11 mouse cellular contexts compared by ENCODE assay signal in the genomic region with DNA sequence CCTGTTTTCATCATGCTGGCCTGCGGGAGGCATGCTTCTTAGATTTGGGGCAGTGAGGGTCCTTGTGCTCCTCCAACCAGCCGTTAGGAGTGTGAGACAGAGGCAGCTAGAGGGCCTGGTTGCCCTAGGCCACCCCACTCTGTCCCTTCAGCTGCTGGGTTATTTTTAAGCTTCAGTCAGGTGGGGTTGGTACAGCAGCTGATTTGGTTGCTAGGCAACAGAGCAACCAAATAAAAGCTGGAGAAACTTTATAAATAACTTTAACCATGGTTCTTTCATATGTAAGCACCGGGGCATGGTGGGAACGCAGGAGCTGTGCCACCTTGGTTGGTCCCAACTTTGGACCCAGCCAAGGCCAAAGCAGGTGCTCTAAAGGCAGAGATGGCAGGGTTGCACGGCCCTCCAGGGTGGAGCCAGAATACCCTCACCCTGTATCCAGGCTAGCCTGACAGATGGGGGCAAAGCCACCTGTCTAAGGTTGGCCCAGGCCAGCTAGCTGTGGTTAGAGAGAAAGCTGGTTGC. TPM values are rescaled to one million over a fixed set of nuclear protein-coding genes. Genes with fewer than 3 reads are reported as not detected.
A peak's percentile ranks its signal among the peaks of the same experiment; 100 is the strongest.
DNase-seq lines count a peak whose midpoint lies in the region; ATAC-seq and TF ChIP-seq lines count a peak whose summit lies in the region.
"Had no signal": no experiment of that assay in that cellular context is flagged by ENCODE, and none has a peak within 500 bp of the region (broad histone marks: within the 10 kb centered on the region; RNA-seq: fewer than 3 reads in every experiment).

No protein-coding gene starts in this region.

- peaks cover 49% of the 10 kb centered on the region for H3K36me3 ChIP-seq in forebrain, embryonic 16.5 days (ENCODE audit: control insufficient read depth, insufficient read depth)
- peaks cover 98% of the 10 kb centered on the region for H3K36me3 ChIP-seq in forebrain, embryonic 12.5 days (replicated peaks)
- peaks cover 67% of the 10 kb centered on the region for H3K36me3 ChIP-seq in lung, postnatal 0 days (ENCODE audit: insufficient read depth, low read length)
- peaks cover 59% of the 10 kb centered on the region for H3K36me3 ChIP-seq in myocyte (ENCODE audit: control insufficient read depth, insufficient read depth)

- no peaks in the 10 kb centered on the region for H3K27me3 ChIP-seq in forebrain, embryonic 16.5 days (replicated peaks; ENCODE audit: control insufficient read depth, insufficient read depth, low read length)
- no peaks in the 10 kb centered on the region for H3K27me3 ChIP-seq in forebrain, embryonic 12.5 days
- no peaks in the 10 kb centered on the region for H3K27me3 ChIP-seq in lung, postnatal 0 days (replicated peaks; ENCODE audit: insufficient read depth, low read length)
- H3K27me3 ChIP-seq in myocyte (ENCODE audit: control insufficient read depth, insufficient read depth, insufficient read length) = no peaks in the 10 kb centered on the region

- 0 out of 2 replicates have a peak, but pooled peaks have one; percentile 3 for TF ChIP-seq CTCF in lung, postnatal 0 days (IDR thresholded peaks at IDR 0.05)

- H3K4me2 ChIP-seq in forebrain, embryonic 16.5 days (ENCODE audit: low read length) = no peak overlapping the region
- H3K4me2 ChIP-seq in forebrain, embryonic 12.5 days = no peak overlapping the region
- H3K4me2 ChIP-seq in lung, postnatal 0 days (replicated peaks; ENCODE audit: low read depth, low read length) = no peak overlapping the region
- peak overlapping the region; percentile 24 for H3K4me2 ChIP-seq in myocyte (ENCODE audit: low read depth)

- ATAC-seq in forebrain, embryonic 16.5 days = 0 out of 2 replicates have a peak, but pooled peaks have one; percentile 24
- ATAC-seq in forebrain, embryonic 12.5 days (ENCODE audit: low FRiP score) = no peak
- peak; percentile 48 for ATAC-seq in lung, postnatal 0 days

- peaks cover 6% of the 10 kb centered on the region for H3K4me1 ChIP-seq in forebrain, embryonic 16.5 days (replicated peaks; ENCODE audit: control insufficient read depth, insufficient read depth, low read length)
- peaks cover 10% of the 10 kb centered on the region; the same call in 1 of the 2 replicates for H3K4me1 ChIP-seq in forebrain, embryonic 12.5 days
- no peaks in the 10 kb centered on the region for H3K4me1 ChIP-seq in lung, postnatal 0 days (ENCODE audit: insufficient read depth, low read depth, low read length)

- H3K79me2 ChIP-seq in myocyte (ENCODE audit: control insufficient read depth, insufficient read depth) = peaks cover 31% of the 10 kb centered on the region

- 48% methylated on average over 5 of the region's 5 CpGs for WGBS in forebrain, embryonic 16.5 days
- WGBS in forebrain, embryonic 12.5 days = 58% methylated on average over 5 of the region's 5 CpGs
- WGBS in lung, postnatal 0 days = 61% methylated on average over 5 of the region's 5 CpGs

- no peaks in the 10 kb centered on the region for H3K9me3 ChIP-seq in forebrain, embryonic 16.5 days (ENCODE audit: control insufficient read depth, low read length)
- no peaks in the 10 kb centered on the region for H3K9me3 ChIP-seq in forebrain, embryonic 12.5 days
- H3K9me3 ChIP-seq in lung, postnatal 0 days (ENCODE audit: low read length) = no peaks in the 10 kb centered on the region

- peak; percentile 48 for DNase-seq in lung, postnatal 0 days (ENCODE audit: low spot score)
- no peak for DNase-seq in lung, postnatal 4 days
- DNase-seq in gastrocnemius, postnatal 25 days = peak; percentile 73
- DNase-seq in c-Kit-positive CD71-positive TER-119-positive erythroid progenitor cells, embryonic 14.5 days (ENCODE audit: low spot score) = no peak
- no peak for DNase-seq in Muller cell, postnatal 12 days (ENCODE audit: inconsistent ontology term)
- DNase-seq: adrenal gland, postnatal 36 days had no signal

- no peak overlapping the region for H3ac ChIP-seq in myocyte (ENCODE audit: control insufficient read depth, insufficient read length)

- no peak for TF ChIP-seq EP300 in lung, postnatal 0 days (IDR thresholded peaks at IDR 0.05)

- H3K4me3 ChIP-seq in forebrain, embryonic 16.5 days (replicated peaks; ENCODE audit: low read length) = no peak overlapping the region
- H3K4me3 ChIP-seq in forebrain, embryonic 12.5 days (replicated peaks) = no peak overlapping the region
- H3K4me3 ChIP-seq in lung, postnatal 0 days (ENCODE audit: low read depth, low read length) = no peak overlapping the region
- H3K4me3 ChIP-seq in myocyte = no peak overlapping the region
- H3K4me3 ChIP-seq: erythroblast, embryonic 14.5 days had no signal

- no peak overlapping the region for H3K27ac ChIP-seq in forebrain, embryonic 16.5 days (ENCODE audit: low read length)
- no peak overlapping the region for H3K27ac ChIP-seq in forebrain, embryonic 12.5 days
- H3K27ac ChIP-seq in lung, postnatal 0 days (ENCODE audit: low read length) = no peak overlapping the region

- H3K9ac ChIP-seq in forebrain, embryonic 16.5 days (replicated peaks; ENCODE audit: low read depth, low read length) = no peak overlapping the region
- no peak overlapping the region for H3K9ac ChIP-seq in forebrain, embryonic 12.5 days
- H3K9ac ChIP-seq in lung, postnatal 0 days (replicated peaks; ENCODE audit: low read depth) = no peak overlapping the region

- peak; percentile 9 for TF ChIP-seq POLR2A in myocyte (IDR thresholded peaks at IDR 0.05; ENCODE audit: insufficient read length, low read depth)

TF ChIP-seq in myocyte, 11 proteins besides CTCF, POLR2A, EP300 and RAD21:
- TF ChIP-seq REST (IDR thresholded peaks at IDR 0.05; ENCODE audit: insufficient read depth, insufficient read length) (no peak), SRF (IDR thresholded peaks at IDR 0.05; ENCODE audit: control insufficient read depth, insufficient read length, low read depth) (no peak), E2F4 (IDR thresholded peaks at IDR 0.05; ENCODE audit: insufficient read depth) (no peak), TCF3 (IDR thresholded peaks at IDR 0.05; ENCODE audit: insufficient read length, low read depth) (no peak), MAX (IDR thresholded peaks at IDR 0.05; ENCODE audit: low read depth) (no peak), MYOD1 (IDR thresholded peaks at IDR 0.05; ENCODE audit: control insufficient read depth in 1 of 3, insufficient read length in 2 of 3, low read depth in 2 of 3) (peak; percentile 47 to 92 (median 65)), POLR2AphosphoS2 (IDR thresholded peaks at IDR 0.05; ENCODE audit: insufficient read length, low read depth) (no peak), CEBPB (IDR thresholded peaks at IDR 0.05; ENCODE audit: insufficient read depth, poor library complexity, severe bottlenecking) (no peak), TCF12 (IDR thresholded peaks at IDR 0.05; ENCODE audit: insufficient read depth, poor library complexity, severe bottlenecking) (no peak), MYOG (IDR thresholded peaks at IDR 0.05; ENCODE audit: control insufficient read depth in 1 of 3, insufficient read depth in 1 of 3, insufficient read length in 2 of 3, low read depth in 2 of 3) (peak; percentile 73 to 88 (median 74)), USF1 (IDR thresholded peaks at IDR 0.05; ENCODE audit: low read depth) (no peak)

RNA-seq across cellular contexts. Expression of a gene that starts 18.4 kb away (rescaled TPM):
- polyA plus RNA-seq in forebrain, embryonic 16.5 days (2015; fragmentation: Nextera tagmentation; extraction: Ambion mirVana) = 64.7 and 68.7 TPM in 2 replicates
- polyA plus RNA-seq in forebrain, embryonic 12.5 days (2016; fragmentation: Nextera tagmentation; extraction: Ambion mirVana) = 104 and 105 TPM in 2 replicates
- polyA plus RNA-seq in lung, postnatal 0 days (2015; fragmentation: Nextera tagmentation; extraction: Ambion mirVana) = 27.2 and 33.3 TPM in 2 replicates
- total RNA-seq in gastrocnemius, postnatal 25 days (2021) = 100 to 1,000 TPM; 166 to 187 TPM
- 236 TPM for polyA plus RNA-seq in myocyte (2012; fragmentation: generic; extraction: Trizol)

RNA-seq across cellular contexts. Expression of a gene that starts 24.3 kb away (rescaled TPM):
- polyA plus RNA-seq in forebrain, embryonic 16.5 days (2015; fragmentation: Nextera tagmentation; extraction: Ambion mirVana) = 179 and 192 TPM in 2 replicates
- 104 and 108 TPM in 2 replicates for polyA plus RNA-seq in forebrain, embryonic 12.5 days (2016; fragmentation: Nextera tagmentation; extraction: Ambion mirVana)
- polyA plus RNA-seq in lung, postnatal 0 days (2015; fragmentation: Nextera tagmentation; extraction: Ambion mirVana) = 95.9 and 97.9 TPM in 2 replicates
- 10 to 100 TPM; 18.0 to 21.0 TPM for total RNA-seq in gastrocnemius, postnatal 25 days (2021)
- polyA plus RNA-seq in myocyte (2012; fragmentation: generic; extraction: Trizol) = 84.1 TPM

RNA-seq across cellular contexts. Expression of a gene that starts 35.2 kb away (rescaled TPM):
- 172 and 187 TPM in 2 replicates for polyA plus RNA-seq in forebrain, embryonic 16.5 days (2015; fragmentation: Nextera tagmentation; extraction: Ambion mirVana)
- polyA plus RNA-seq in forebrain, embryonic 12.5 days (2016; fragmentation: Nextera tagmentation; extraction: Ambion mirVana) = 284 and 305 TPM in 2 replicates
- 98.6 and 112 TPM in 2 replicates for polyA plus RNA-seq in lung, postnatal 0 days (2015; fragmentation: Nextera tagmentation; extraction: Ambion mirVana)
- total RNA-seq in gastrocnemius, postnatal 25 days (2021) = 10 to 100 TPM; 90.9 to 92.4 TPM
- 56.6 TPM for polyA plus RNA-seq in myocyte (2012; fragmentation: generic; extraction: Trizol)

RNA-seq across cellular contexts. Expression of a gene that starts 48.8 kb away (rescaled TPM):
- polyA plus RNA-seq in forebrain, embryonic 16.5 days (2015; fragmentation: Nextera tagmentation; extraction: Ambion mirVana) = 2.1 and 3.6 TPM in 2 replicates
- 16.0 and 22.6 TPM in 2 replicates for polyA plus RNA-seq in forebrain, embryonic 12.5 days (2016; fragmentation: Nextera tagmentation; extraction: Ambion mirVana)
- polyA plus RNA-seq in lung, postnatal 0 days (2015; fragmentation: Nextera tagmentation; extraction: Ambion mirVana) = 1.4 and 1.9 TPM in 2 replicates
- total RNA-seq in gastrocnemius, postnatal 25 days (2021) = 1 to 10 TPM in 1 of 2 experiments, under 1 TPM in 1; 0.96 to 3.9 TPM
- polyA plus RNA-seq in myocyte (2012; fragmentation: generic; extraction: Trizol) = 0.06 TPM
- total RNA-seq: megakaryocyte, adult 5-6 weeks had no signal
- polyA plus RNA-seq: erythroblast, embryonic 14.5 days had no signal

Comparison
In these comparisons a context has a peak if more than half of its experiments do, and no peak if none do; other contexts are left out.
1. DNase-seq: peak in lung, postnatal 0 days (single experiment) and gastrocnemius, postnatal 25 days (single experiment); none in lung, postnatal 4 days (0 of 2), c-Kit-positive CD71-positive TER-119-positive erythroid progenitor cells, embryonic 14.5 days (single experiment) and Muller cell, postnatal 12 days (single experiment).